Mouse (Mus musculus) layer of hippocampus, adult 6 months (tissue): ENCODE data around the gene Gm13695. TPM values are rescaled to one million over a fixed set of nuclear protein-coding genes. Genes with fewer than 3 reads are reported as not detected.

Experiments used
- long read RNA-seq, 2 experiments: library from polyadenylated mRNA; unstranded; transcript quantifications; one replicate each; pipeline ENCODE4 v2.0.0; 2019 to 2020
- polyA plus RNA-seq: library from polyadenylated mRNA; unstranded; fragments of <200 nt; fragmentation: Nextera tagmentation; gene quantifications from 2 replicates; pipeline ENCODE4 v1.2.3, GENCODE M21; 2021

The Gm13695 gene
- not detected in 2 replicates for polyA plus RNA-seq
- long read RNA-seq, experiment 1, result 0 reads
- long read RNA-seq, experiment 2, result 0 reads

GRCm38 (mm10) chr2:83967013-83967412 lies at the start of gene Gm13695:
TSS of gene Gm13695 (plus strand) at chr2:83967313.

DNA sequence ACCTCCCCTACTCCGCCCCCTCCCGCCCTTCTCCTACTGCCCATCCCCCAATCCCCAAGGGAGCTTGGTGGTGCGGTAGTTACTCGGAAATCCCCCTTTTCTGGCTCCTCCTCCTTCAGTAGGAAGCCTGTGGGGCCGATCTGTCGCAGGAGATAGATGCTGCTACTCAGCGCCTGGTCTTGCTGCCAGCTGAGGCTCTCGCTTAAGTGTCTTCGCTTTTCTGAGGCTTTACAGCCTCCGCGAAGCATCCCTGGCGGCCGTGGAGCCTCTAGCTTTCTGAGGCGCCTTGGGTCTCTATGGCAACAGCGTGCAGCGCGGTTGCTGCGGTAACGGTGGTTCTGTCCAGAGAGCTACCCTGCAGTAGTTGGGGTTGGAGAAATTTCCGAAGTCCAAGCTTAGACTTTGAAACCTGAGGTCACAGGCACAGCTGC lies 26.2 kb upstream of the Gm13695 start, which contains the start of gene Zswim2:
Zswim2 (minus strand) TSS at position 298 of the 431 bp plus-strand sequence.

GRCm38 (mm10) chr2:83955393-83955792 lies 11.7 kb upstream of the Gm13695 start, which contains the start of gene Gm13698:
TSS of gene Gm13698 (plus strand) at chr2:83955693.

DNA sequence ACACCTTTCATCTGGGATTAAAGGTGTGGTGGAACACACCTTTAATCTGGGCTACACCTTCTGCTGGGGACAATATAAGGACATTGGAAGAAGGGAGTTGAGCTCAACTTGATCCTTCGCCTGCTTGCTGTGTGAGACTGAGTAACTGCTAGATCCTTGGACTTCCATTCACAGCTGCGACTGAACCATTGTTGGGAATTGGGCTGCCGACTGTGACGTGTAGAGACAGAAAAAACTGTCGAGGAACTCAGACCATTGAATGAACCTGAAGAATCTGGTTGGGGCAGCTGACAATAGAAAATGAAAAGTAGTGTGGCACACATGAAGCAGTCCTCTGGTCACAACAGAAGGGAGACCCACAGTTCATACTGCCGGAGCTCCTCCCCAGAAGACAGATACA lies 5.9 kb upstream of the Gm13695 start, which contains the start of gene Gm13693:
Gm13693 (plus strand) TSS at position 301 of the 400 bp plus-strand sequence.

GRCm38 (mm10) chr2:83972823-83973222 lies 5.7 kb downstream of the Gm13695 start, which contains the start of gene Gm13696:
TSS of gene Gm13696 (plus strand) at chr2:83973123.

GRCm38 (mm10) chr2:83978633-83979032 lies 11.5 kb downstream of the Gm13695 start, which contains the start of gene Gm13694:
TSS of gene Gm13694 (plus strand) at chr2:83978933.

GRCm38 (mm10) chr2:83984443-83984842 lies 17.3 kb downstream of the Gm13695 start, which contains the start of gene Gm13697:
TSS of gene Gm13697 (plus strand) at chr2:83984743.

DNA sequence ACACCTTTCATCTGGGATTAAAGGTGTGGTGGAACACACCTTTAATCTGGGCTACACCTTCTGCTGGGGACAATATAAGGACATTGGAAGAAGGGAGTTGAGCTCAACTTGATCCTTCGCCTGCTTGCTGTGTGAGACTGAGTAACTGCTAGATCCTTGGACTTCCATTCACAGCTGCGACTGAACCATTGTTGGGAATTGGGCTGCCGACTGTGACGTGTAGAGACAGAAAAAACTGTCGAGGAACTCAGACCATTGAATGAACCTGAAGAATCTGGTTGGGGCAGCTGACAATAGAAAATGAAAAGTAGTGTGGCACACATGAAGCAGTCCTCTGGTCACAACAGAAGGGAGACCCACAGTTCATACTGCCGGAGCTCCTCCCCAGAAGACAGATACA lies 23.1 kb downstream of the Gm13695 start, which contains the start of gene Gm13691:
Gm13691 (plus strand) TSS at position 301 of the 400 bp plus-strand sequence.

Other genes with a start within 250 kb of the Gm13695 start
- 23.3 and 42.4 TPM in 2 replicates for gene Itgav, start 242.9 kb upstream of the Gm13695 start, polyA plus RNA-seq
- gene Fam171b, start 154.7 kb upstream of the Gm13695 start, polyA plus RNA-seq, result 80.4 and 87.7 TPM in 2 replicates
- 0.06 TPM in 1 of 2 replicates, not detected in the other for gene Zswim2, start 26.1 kb upstream of the Gm13695 start, polyA plus RNA-seq
- not detected in 2 replicates for gene Gm13698, start 11.6 kb upstream of the Gm13695 start, polyA plus RNA-seq
- gene Gm13693, start 5.8 kb upstream of the Gm13695 start, polyA plus RNA-seq, result not detected in 2 replicates
- gene Gm13696, start 5.8 kb downstream of the Gm13695 start, polyA plus RNA-seq, result not detected in 2 replicates
- gene Gm13694, start 11.6 kb downstream of the Gm13695 start, polyA plus RNA-seq, result not detected in 2 replicates
- not detected in 2 replicates for gene Gm13697, start 17.4 kb downstream of the Gm13695 start, polyA plus RNA-seq
- gene Gm13691, start 23.2 kb downstream of the Gm13695 start, polyA plus RNA-seq, result not detected in 2 replicates